Mouse (Mus musculus): ENCODE data around the gene Fam98c. TPM values are rescaled to one million over a fixed set of nuclear protein-coding genes. Genes with fewer than 3 reads are reported as not detected.
"Not testable (repeated sequence)": the region's sequence is repeated elsewhere in the genome, so short reads cannot be mapped to it uniquely, and the experiment has no call there.

The Fam98c gene
- polyA plus RNA-seq, 1 experiment from 2014 or later: 24.8 TPM

DNA sequence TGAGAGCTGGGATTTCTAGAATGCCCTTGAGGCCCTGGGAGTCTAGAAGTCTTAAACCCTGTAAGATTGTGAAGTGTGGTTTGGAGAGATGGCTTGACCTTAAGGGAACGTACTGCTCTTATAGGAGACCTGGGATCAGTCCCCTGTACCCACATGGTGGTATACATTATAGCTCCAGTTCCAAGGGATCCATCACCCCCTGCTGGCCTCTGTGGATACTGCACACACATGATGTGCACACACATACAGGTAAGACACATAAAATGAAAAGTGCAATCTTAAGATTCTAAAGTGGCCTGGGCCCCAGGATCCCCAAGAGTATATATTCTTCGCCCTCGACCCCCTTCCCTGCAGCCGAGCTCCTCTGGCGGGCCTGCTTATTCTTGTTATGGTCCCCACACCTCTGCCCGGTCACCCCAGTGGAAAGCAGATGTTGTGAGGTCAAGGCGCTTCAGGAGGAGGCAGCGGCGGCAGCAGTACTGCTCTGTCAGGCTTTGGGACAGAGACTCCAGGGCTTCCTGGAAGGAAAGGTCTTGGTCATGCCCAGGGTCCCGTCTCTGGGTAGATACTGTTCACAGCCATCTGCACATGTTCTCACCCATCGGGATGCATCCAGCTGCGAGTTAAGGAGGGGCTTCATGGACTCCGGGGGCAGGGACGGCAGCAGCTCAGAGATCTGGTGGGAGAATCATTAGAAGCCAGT is 1.9 kb downstream of the Fam98c start:
- Histone ChIP-seq H3K4me2 (no peak overlapping the region), H3K9me3 (no peaks in the 10 kb centered on the region), H3K4me1 (peaks cover 6% of the 10 kb centered on the region; the same call in 1 of the 2 replicates), H3K36me3 (no peaks in the 10 kb centered on the region; the same call in 1 of the 2 replicates), H3K27me3 (replicated peaks) (0 out of 2 replicates have a peak, but pooled peaks cover 7% of the 10 kb centered on the region), H3K4me3 (replicated peaks) (no peak overlapping the region), H3K9ac (no peak overlapping the region), H3K27ac (no peak overlapping the region)
- no peak for ATAC-seq (ENCODE audit: insufficient read depth, low FRiP score, low read depth)
- 93% methylated on average over 14 of the region's 14 CpGs for WGBS

DNA sequence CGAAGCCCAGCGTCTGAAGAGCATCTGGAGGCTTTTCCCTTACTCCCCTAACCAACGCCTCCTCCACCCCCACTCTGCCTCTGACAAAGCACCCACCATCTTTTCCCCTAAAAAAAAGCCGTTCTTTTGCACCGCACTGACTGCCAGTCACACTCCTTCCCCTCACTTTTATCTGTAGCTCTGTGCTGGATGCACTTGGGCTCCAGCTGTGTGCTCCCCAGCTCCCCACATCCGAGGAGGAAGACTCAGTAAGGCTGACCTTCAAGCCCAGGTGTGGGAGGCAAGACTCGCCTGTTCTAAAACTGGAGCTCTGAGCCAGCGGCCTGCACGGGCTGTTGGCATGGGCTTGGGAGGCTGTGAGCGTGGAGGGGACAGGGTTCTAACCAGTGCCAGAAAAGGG is 4.5 kb downstream of the Fam98c start:
- peaks cover 5% of the 10 kb centered on the region; the same call in 1 of the 2 replicates for H3K4me1 ChIP-seq
- no peak overlapping the region for H3K27ac ChIP-seq
- no peaks in the 10 kb centered on the region for H3K9me3 ChIP-seq
- no peaks in the 10 kb centered on the region; the same call in 1 of the 2 replicates for H3K36me3 ChIP-seq
- H3K27me3 ChIP-seq (replicated peaks): no peaks in the 10 kb centered on the region
- H3K4me2 ChIP-seq: no peak overlapping the region
- WGBS: 59% methylated on average over 10 of the region's 10 CpGs
- H3K9ac ChIP-seq: no peak overlapping the region
- ATAC-seq (ENCODE audit: insufficient read depth, low FRiP score, low read depth): no peak
- H3K4me3 ChIP-seq (replicated peaks): no peak overlapping the region

DNA sequence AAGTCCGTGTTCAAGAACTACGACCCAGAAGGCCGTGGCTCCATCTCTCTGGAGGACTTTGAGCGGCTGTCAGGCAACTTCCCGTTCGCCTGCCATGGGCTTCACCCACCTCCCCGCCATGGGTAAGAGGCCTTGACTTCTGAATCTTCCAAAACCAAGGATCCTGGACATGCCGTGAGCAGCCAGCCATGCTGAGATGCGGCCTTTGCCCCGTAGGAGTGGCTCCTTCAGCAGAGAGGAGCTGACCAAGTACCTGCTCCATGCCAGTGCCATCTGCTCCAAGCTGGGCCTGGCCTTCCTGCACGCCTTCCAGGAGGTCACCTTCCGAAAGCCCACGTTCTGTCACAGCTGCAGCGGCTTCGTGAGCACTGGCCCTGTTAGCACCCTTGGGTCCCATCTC is 7.3 kb downstream of the Fam98c start:
- 90% methylated on average over 15 of the region's 15 CpGs for WGBS
- no peak for ATAC-seq (ENCODE audit: insufficient read depth, low FRiP score, low read depth)
- no peak overlapping the region for H3K4me3 ChIP-seq (replicated peaks)

DNA sequence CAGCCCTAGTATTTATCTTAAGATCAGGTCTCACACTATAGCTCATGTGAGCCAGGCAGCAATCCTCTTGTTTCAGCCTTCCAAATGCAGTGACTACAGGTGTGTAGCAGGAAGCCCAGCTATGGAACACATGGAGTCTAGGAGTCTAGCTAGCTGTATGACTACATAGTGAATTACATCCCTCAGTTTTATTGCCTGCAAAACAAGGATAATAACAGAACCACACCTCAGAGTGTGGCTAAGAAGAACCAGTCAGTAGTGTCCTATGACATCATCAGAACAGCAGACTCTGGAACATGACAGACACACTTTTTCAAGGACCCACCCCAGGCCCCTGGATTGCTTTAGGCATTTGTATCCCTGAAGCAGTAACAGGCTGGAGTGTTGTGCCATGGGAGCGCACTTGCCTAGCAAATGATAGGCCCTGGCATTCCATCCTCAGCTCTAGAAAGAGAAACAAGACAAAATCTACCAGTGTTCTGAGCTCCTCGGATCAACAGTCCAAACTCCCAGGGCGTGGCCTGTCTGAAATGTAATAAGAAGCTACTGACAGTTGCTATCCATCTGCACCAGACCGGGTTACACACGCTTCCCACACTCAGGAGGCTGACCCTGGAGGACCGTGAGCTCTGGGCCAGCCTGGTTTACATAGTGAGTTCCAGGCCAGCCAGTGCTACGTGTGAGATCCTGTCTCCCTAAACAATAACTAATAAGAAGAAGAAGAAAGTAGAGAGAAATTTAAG is 9.2 kb downstream of the Fam98c start:
- H3K36me3 ChIP-seq: no peaks in the 10 kb centered on the region
- H3K27ac ChIP-seq: no peak overlapping the region
- WGBS: 82% methylated on average over 7 of the region's 7 CpGs
- no peak overlapping the region for H3K4me3 ChIP-seq (replicated peaks)
- H3K9ac ChIP-seq: no peak overlapping the region
- no peaks in the 10 kb centered on the region for H3K4me1 ChIP-seq
- H3K27me3 ChIP-seq (replicated peaks): no peaks in the 10 kb centered on the region
- H3K9me3 ChIP-seq: no peaks in the 10 kb centered on the region
- no peak overlapping the region for H3K4me2 ChIP-seq
- ATAC-seq (ENCODE audit: insufficient read depth, low FRiP score, low read depth): no peak

More for the DNA sequence above, 7.3 kb downstream of the Fam98c start:
- Histone ChIP-seq H3K4me1 (no peaks in the 10 kb centered on the region), H3K9me3 (no peaks in the 10 kb centered on the region), H3K4me2 (no peak overlapping the region), H3K27me3 (replicated peaks) (no peaks in the 10 kb centered on the region), H3K36me3 (no peaks in the 10 kb centered on the region), H3K27ac (no peak overlapping the region), H3K9ac (no peak overlapping the region)

DNA sequence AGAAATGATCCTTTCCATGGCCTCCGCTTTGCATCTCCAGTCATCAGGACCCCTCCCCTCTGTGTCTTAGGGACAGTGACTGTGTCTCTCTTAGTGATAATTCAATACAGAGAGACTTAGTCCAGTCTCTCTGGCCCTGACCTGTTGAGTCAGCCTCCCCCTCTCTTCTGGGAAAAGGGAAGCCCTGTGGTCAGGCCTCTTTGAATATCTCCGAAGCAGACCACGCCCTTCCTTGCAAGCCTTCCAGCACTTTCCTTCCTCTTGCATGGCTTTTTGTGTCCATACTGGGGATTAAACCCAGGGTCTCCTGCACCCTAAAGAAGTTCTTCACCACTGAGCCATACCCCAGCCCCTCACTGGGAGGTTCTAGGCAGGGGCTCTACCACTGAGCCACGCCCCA is 12.0 kb downstream of the Fam98c start:
- H3K4me1 ChIP-seq: no peaks in the 10 kb centered on the region
- H3K4me3 ChIP-seq (replicated peaks): no peak overlapping the region
- WGBS: 94% methylated on average over 4 of the region's 4 CpGs
- H3K27me3 ChIP-seq (replicated peaks): no peaks in the 10 kb centered on the region
- no peak overlapping the region for H3K4me2 ChIP-seq
- no peaks in the 10 kb centered on the region for H3K36me3 ChIP-seq
- no peaks in the 10 kb centered on the region for H3K9me3 ChIP-seq
- H3K9ac ChIP-seq: no peak overlapping the region
- no peak overlapping the region for H3K27ac ChIP-seq
- ATAC-seq (ENCODE audit: insufficient read depth, low FRiP score, low read depth): no peak

DNA sequence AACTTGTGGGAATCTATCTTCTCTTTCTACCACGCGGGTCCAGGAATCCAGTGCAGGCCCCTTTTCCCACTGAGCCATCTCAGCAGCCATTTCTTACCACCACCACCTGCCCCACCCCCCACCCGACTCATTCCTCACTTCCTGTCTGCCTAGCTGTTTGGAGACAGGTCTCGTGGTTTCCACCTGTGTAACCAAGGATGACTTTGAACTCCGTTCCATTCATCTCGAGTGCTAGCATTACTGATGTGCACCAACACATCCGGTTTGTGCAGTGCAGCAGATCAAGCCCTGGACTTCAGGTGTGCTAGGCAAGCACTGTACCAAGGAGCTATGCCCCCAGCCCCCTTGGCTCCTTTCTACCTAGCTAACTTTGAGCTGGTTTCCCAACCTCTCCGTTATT is 14.6 kb downstream of the Fam98c start:
- no peak overlapping the region for H3K27ac ChIP-seq
- no peaks in the 10 kb centered on the region for H3K4me1 ChIP-seq
- no peaks in the 10 kb centered on the region for H3K9me3 ChIP-seq
- H3K36me3 ChIP-seq: no peaks in the 10 kb centered on the region
- H3K4me2 ChIP-seq: no peak overlapping the region
- 70% methylated on average over 8 of the region's 8 CpGs for WGBS
- H3K9ac ChIP-seq: no peak overlapping the region
- no peak overlapping the region for H3K4me3 ChIP-seq (replicated peaks)
- no peaks in the 10 kb centered on the region for H3K27me3 ChIP-seq (replicated peaks)
- ATAC-seq (ENCODE audit: insufficient read depth, low FRiP score, low read depth): no peak

DNA sequence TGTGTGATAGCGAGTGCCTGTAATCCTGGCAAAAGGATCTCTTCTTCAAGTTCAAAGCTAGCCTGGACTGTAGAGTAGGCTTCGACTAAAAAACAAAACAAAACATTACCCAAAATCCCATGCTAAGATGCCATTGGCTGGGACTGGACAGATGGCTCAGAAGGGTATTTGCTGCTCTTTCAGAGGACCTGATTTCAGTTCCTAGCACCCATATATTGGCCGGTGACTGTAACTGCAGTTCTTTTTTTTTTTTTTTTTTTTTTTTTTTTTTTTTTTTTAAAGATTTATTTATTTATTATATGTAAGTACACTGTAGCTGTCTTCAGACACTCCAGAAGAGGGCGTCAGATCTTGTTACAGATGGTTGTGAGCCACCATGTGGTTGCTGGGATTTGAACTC is 16.8 kb downstream of the Fam98c start:
- not testable (repeated sequence) for H3K27ac ChIP-seq; H3K4me3 ChIP-seq (replicated peaks); H3K9me3 ChIP-seq; H3K4me2 ChIP-seq; ATAC-seq (ENCODE audit: insufficient read depth, low FRiP score, low read depth); H3K36me3 ChIP-seq; H3K9ac ChIP-seq; H3K4me1 ChIP-seq; H3K27me3 ChIP-seq (replicated peaks)
- 83% methylated on average over 3 of the region's 4 CpGs for WGBS

DNA sequence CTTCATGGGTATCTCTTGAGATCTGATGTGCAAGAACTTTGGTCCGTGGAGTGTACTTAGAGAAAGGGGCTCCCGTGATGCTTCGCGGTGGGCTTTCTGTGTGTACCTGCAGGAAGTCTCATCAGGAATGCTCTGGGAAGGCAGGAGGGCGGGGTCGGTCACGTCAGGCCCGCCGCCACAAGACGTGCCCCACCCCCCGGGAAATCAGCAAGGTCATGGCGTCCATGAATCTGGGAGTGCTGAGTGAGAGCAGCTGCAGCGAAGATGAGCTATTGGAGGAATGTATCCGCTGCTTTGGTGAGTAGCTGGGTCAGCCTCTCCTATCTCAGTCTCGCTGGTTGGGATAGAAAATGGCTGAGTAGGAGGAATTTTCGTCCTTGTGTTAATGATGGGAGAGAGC is 18.6 kb downstream of the Fam98c start:
- no peak overlapping the region for H3K4me3 ChIP-seq (replicated peaks)
- no peak overlapping the region for H3K4me2 ChIP-seq
- no peak overlapping the region for H3K9ac ChIP-seq
- no peaks in the 10 kb centered on the region for H3K36me3 ChIP-seq
- WGBS: 44% methylated on average over 16 of the region's 16 CpGs
- peaks cover 6% of the 10 kb centered on the region; the same call in 1 of the 2 replicates for H3K4me1 ChIP-seq
- no peak overlapping the region for H3K27ac ChIP-seq
- H3K27me3 ChIP-seq (replicated peaks): no peaks in the 10 kb centered on the region
- no peak for ATAC-seq (ENCODE audit: insufficient read depth, low FRiP score, low read depth)
- H3K9me3 ChIP-seq: no peaks in the 10 kb centered on the region

DNA sequence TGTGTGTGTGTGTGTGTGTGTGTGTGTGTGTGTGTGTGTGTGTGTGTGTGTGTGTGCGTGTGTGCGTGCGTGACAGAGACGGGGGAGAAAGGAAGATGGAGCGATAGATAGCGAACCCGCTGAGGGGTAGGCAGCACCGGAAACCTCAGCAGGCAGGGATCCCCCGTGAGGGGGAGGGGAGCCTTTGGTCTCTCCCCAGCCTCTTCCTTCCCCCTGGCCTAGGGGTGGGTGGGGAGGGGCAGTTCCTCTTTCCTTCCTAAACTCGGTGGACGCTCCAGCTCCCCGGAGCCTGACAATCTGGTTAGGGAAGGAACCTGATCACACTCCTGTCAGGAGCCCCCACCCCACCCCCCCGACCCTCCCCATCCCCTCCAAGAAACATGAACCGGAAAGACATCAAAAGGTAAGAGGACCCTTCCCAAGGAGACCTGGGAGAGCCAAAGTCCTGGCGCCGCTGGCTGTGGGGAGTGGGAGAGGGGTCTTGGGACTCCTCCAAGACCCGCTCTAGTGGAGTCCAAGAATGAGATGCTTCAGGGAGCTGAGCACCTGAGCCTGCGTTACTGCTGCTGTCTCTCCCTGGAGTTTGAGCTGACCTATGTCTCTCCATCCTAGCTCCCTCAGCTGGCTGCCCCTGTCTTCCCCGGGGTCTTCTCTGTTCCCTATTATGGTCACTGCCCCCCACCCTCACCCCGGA is 21.2 kb downstream of the Fam98c start, which contains the start of gene Rasgrp4:
TSS of gene Rasgrp4 (plus strand) at position 159 of the 694 bp plus-strand sequence.
- H3K9ac ChIP-seq: no peak within 1 kb of the TSS
- H3K4me1 ChIP-seq: peaks cover 6% of the 10 kb centered on the region; the same call in 1 of the 2 replicates
- WGBS: 3% methylated on average over 8 of the region's 20 CpGs
- ATAC-seq (ENCODE audit: insufficient read depth, low FRiP score, low read depth): peak; percentile 53; the same call in 1 of the 2 replicates
- peak within 1 kb of the TSS; percentile 23; the same call in 1 of the 2 replicates for H3K4me3 ChIP-seq (replicated peaks)
- no peaks in the 10 kb centered on the region for H3K36me3 ChIP-seq
- no peaks in the 10 kb centered on the region for H3K27me3 ChIP-seq (replicated peaks)
- peak within 1 kb of the TSS; percentile 48 for H3K4me2 ChIP-seq
- H3K9me3 ChIP-seq: no peaks in the 10 kb centered on the region
- no peak within 1 kb of the TSS for H3K27ac ChIP-seq

DNA sequence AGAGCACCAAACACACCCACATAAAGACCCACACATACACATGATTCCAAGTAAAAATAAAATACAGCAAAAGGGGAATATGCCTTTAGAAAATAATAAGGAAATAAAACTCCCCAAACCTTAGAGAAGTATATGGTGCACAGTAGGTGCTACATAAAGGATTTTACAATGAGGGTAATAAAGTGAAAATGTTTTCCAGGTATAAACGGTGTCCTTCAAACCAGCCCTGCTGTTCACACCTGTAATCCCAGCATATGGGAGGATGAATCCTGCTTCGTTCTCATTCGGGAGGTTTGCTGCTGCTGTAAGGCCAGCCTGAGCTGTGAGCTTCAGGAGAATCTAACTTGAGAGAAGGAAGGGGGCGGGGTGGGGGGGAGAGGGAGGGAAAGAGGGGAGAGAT is 21.8 kb downstream of the Fam98c start:
- no peak overlapping the region for H3K9ac ChIP-seq
- ATAC-seq (ENCODE audit: insufficient read depth, low FRiP score, low read depth): no peak
- H3K27me3 ChIP-seq (replicated peaks): no peaks in the 10 kb centered on the region

DNA sequence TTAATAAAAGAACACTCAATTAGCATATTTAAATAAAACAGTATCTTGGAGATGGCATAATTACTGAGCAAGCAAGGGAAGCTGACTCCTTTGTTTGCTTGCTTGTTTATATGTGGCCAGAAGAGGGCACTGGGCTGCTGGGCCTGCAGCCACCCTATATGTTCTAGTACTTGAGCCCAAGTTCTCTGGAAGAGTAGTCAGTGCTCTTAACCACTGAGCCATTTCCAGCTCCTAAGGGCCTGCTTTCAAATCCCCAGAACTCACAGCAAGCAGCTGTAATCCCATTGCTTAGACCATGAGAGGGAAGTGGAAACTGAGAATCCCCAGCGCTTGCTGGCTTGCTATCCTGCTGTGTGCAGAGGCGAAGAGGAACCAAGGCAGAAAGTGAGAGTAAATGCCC is 27.3 kb downstream of the Fam98c start:
- ATAC-seq (ENCODE audit: insufficient read depth, low FRiP score, low read depth): no peak
- H3K4me2 ChIP-seq: no peak overlapping the region
- no peaks in the 10 kb centered on the region for H3K27me3 ChIP-seq (replicated peaks)
- no peak overlapping the region for H3K4me3 ChIP-seq (replicated peaks)
- H3K36me3 ChIP-seq: no peaks in the 10 kb centered on the region
- no peak overlapping the region for H3K9ac ChIP-seq
- no peaks in the 10 kb centered on the region for H3K9me3 ChIP-seq
- H3K4me1 ChIP-seq: peaks cover 12% of the 10 kb centered on the region; the same call in 1 of the 2 replicates
- WGBS: 67% methylated on average over 2 of the region's 2 CpGs
- no peak overlapping the region for H3K27ac ChIP-seq

More for the DNA sequence above, 21.8 kb downstream of the Fam98c start:
- Histone ChIP-seq H3K9me3 (no peaks in the 10 kb centered on the region), H3K4me1 (peaks cover 6% of the 10 kb centered on the region; the same call in 1 of the 2 replicates), H3K4me3 (replicated peaks) (peak overlapping the region; percentile 23; the same call in 1 of the 2 replicates), H3K4me2 (peak overlapping the region; percentile 48), H3K36me3 (no peaks in the 10 kb centered on the region), H3K27ac (no peak overlapping the region)
- 5% methylated on average over 4 of the region's 4 CpGs for WGBS

Measured in stomach, embryonic 15.5 days (tissue).